Mouse (Mus musculus): ENCODE measurements around the gene Mapk3.
"Not testable (repeated sequence)": the region's sequence is repeated elsewhere in the genome, so short reads cannot be mapped to it uniquely, and the experiment has no call there.

Mapk3 gene

DNA sequence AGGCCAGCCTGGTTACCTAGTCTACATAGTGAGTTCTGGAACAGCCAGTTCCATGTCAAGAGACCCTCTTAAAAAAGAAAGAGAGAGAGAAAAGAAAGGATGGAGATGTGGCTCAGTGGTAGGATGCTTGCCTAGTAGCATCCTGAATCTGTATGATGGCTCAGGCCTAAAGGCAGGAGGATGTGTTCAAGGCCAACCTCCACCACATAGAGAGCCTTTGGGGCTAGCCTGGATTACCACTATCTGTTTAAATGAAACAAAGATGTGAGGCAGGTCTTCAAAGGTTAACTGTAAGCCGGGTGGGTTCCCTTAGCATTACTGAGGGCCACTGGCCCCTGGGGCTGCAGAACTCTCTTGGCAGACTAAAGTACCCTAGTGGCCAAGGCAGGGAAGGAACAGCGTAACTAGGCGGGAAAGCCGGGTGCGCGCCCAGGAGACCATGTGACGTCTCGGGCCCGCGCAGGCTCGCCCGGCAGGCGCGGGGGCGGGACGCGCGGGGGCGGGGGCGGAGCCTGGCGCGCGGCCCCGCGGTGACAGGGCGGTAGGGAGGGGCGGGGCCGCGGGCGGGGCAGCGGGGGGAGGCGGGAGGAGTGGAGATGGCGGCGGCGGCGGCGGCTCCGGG lies at the start of gene Mapk3:
Gene Mapk3, plus strand, starts transcription at position 552 of the 622 bp plus-strand sequence.
- DNase-seq: peak; percentile 87

DNA sequence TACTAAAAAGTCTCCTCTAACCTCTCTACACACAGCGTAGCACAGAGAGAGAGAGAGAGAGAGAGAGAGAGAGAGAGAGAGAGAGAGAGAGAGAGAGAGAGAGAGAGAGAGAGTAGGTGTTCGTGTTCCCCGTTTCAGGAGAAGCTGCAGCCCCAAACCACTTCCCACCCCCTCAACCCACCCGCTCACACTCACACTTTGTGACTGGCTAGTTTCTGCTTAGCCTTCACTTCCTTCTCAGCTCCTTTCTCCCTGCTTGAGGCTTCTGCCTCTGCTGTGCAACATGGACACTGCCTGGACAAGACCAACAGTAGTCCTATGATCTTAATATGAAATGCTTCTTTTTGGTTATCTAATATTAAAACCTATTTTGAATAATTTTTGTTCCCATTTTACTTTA lies 49.1 kb upstream of the Mapk3 start:
- DNase-seq: no peak

DNA sequence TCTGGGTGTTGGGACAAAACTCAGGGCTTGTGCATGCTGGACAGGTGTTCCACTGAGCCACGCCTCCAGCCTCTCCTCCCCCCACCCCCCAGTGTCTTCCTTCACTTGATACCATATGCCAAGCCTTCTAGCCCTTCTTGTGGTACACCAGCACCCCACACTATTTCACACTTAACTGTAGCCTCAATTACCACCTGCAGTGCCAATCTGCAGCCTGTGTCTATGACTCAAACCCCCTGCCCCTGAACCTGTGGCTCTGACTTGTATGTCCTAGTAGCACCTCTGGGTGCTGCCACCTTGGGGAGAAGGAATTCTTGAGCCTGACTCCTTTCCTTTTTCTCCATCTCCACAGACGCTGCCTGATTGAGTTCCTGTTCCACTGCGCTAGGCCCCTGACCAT lies 47.5 kb upstream of the Mapk3 start:
- DNase-seq: no peak

DNA sequence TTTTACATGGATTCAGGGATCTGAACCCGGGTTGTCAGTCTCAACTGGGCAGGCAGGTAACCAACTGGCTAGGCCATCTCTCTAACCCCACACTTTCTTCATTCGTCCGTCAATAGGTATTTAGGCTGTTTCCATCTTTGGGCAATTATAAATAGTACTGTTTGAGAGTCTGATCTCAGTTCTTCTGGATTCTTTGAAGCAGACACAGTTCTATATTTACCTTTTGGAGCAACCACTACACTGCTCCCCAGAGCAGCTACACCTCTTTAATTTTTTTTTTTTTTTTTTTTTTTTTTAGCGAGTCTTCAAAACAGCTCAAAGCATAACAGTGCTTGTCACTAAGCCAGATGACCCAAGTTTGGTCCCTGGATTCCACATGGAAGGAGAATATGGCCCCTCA lies 43.7 kb upstream of the Mapk3 start:
- no peak for DNase-seq

DNA sequence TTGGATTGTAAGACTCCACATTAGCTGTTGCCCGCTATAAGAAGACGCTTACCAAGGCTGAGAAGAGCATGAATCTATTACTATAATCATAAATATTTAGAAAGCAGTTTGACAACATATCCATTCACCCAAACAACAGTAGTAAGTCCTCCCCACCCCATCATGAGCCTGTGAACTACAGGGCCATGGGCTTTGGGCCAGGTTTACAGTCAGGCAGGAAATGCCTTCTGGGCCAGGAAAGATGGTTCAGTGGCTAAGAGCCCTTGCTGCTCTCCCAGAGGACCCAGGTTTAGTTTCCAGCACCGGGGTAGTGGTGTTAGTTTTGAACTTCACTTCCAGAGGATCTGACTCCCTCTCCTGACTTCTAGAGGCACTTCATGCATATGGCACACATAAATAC lies 41.8 kb upstream of the Mapk3 start:
- no peak for DNase-seq

DNA sequence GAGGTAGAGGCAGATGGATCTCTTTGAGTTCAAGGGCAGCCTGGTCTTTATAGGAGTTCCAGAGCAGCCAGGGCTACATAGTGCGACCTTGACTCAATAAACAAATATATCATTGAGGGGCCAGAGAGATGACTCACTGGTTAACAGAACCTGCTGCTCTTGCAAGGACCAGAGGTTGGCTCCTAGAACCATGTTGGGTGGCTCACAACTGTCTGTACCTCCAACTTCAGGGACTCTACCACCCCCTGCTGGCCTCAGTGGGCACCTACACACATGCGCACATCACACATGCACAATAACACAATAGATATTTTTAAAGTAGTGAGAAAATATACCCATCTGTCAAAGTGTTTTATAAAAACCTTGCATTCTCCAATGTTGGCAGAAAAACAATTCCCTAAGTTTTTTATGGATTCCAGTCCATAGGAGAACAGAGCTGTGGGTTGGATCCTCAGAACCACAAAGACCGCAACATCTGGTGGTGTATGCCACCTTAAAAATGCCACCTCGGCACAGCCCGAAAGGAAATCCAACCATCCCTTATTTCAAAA lies 40.5 kb upstream of the Mapk3 start:
- DNase-seq: no peak

DNA sequence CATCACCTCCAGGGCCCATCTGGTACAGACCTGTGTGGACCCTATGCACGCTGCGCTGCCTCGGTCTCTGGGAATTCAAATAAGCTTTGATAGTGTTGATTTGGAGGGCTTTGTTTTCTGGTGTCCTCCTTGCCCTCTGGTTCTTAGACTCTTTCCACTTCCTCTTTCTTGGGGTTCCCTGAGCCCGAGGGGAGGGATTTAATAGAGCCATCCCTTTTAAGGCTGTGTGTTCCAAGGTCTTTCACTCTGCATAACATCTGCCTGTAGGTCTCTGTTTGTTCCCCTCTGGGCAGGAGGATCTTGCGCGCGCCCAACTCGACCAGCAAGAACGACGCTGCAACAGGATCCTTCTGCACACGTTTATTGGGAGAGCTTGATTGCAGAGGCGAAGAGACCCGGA lies 37.8 kb upstream of the Mapk3 start:
- DNase-seq: no peak

DNA sequence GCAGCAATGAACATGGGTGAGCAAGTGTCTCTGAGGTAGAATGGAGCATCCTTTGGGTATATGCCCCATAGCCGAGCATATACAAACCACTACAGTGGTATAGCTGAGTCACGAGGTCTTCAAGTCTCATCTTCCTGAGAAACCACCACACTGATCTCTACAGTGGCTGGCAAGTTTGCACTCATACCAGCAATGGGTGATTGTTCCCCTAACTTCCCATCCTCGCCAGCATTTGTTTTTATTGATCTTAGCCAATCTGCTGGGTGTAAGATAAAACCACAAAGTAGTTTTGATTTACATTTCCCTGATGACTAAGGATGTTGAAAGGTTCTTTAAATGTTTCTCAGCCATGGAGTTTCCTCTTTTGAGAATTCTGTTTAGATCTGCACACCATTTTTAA lies 34.3 kb upstream of the Mapk3 start:
- DNase-seq: no peak

DNA sequence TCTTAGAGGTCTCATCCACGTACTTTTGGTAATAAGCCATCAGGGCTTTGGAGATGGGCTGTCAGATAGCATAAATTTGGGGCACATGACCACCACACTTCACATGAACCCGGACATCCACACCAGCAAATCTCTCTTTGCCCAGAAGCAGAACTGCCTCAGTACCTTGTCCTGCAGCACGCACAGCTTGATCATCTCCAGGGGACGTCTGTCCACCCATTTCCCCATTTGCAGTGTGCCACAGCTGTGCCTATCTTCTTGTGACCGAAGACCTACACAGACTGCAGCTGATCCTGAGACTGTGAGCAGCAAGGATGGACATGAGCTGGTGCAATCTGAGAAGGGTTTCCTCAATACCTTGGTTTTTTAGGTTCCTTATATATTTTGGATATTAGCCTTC lies 33.7 kb upstream of the Mapk3 start:
- DNase-seq: no peak

DNA sequence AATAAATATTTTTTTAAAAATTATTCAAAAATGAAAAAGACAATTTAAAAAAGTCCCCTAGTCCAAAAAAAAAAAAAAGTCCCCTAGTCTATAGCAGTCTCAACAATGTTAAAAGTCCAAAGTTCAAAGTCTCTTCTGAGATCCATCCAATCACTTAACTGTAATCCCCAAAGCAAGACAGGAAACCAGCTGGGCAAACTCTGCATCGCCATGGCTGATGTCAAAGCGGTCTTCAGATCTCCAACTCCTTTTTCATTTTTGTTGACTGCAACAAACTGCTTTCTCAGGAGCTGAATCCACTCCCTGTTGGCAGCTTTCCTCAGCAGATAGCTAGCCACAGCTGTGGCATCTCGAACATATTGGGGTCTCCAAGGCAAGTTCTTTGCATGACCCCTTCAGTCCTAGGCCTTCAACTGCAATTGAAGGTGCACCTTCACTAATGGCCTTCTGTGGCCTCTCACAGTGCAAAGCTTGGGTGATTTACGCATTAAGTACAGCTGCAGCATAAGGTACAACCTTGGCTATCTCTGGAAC lies 29.1 kb upstream of the Mapk3 start:
- DNase-seq: not testable (repeated sequence)

DNA sequence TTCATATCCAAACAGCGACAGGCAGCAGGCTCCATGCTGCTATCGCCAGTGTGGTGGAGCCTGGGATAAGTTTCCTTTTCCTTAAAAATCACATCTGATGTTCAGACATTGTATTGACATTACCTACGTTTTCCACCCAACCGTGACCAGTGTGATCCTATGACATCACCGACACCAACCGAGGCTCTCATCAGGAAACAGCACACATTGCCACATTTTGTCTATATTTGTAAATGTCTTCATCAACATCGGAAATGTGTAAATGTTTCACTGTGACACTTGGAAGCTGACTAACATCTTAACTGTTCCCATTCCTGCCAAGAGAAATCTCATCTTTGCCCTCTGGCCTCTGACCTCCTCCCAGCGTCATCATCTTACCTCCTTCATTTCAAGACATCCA lies 23.3 kb upstream of the Mapk3 start:
- DNase-seq: no peak

DNA sequence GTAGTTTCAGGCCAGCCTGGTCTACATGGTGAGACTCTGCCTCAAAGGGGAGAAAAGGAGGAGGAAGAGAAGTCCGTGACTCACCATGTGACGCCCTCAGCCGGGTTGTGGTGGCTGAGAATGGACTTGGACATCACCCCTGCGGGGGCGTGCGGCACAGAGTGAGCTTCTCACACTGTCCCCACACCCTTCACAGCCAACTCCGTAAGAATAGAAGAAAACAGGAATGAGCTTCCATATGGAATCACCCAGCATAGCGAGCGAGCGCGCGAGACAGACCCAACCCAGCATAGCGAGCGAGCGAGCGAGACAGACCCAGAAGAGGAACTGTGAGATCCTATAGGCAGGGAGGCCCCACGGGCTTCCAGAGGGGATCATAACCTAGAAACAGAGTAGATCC lies 19.9 kb upstream of the Mapk3 start:
- DNase-seq: peak; percentile 57

DNA sequence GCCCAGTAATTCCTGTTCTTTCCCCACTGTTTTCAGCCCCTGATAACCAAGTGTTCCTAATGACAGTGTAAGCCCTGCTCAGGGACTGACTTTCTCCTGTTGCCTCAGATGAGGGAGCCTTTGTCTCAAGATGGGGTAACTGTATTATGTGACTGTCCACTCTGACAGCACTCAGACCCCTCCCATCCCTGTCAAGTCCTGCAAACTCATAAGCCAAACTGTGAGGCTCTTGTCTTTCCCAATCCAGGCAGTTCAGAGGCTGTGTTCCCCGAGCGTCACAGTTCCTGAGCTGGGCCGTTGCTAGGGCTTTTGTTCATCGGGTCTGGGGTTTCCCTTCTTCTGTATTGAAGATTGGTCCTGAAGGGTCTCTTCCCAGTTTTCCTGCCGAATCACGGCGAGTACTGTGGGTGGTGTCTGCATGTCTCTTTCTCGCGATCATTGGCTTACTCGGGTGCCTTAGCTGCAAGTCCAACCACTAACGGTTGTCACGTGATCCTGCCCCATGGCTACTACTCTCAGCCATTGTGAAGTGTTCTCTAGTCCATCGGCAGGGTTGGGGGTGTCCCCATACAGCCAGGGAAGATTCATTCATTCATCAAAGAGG lies 19.2 kb upstream of the Mapk3 start:
- DNase-seq: no peak

DNA sequence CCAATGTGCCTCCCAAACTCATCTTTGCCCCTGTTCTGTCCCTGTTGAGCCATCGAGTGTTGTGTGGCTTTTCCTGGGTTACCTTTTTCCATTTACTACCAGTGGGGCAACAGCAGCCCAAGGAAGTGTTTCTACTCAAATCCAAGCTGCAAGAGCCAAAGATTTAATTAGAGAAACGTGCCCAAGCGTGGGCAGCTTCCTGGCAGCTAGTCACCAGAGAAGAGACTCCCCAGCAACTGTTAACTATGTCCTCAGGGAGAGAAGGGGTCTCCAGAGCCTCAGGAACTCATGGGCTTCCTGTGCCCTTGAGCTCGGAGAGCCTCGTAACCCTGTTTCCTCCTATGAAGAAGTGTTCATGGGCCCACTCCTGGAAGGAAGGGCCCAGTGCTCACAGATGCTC lies 18.4 kb upstream of the Mapk3 start:
- no peak for DNase-seq

DNA sequence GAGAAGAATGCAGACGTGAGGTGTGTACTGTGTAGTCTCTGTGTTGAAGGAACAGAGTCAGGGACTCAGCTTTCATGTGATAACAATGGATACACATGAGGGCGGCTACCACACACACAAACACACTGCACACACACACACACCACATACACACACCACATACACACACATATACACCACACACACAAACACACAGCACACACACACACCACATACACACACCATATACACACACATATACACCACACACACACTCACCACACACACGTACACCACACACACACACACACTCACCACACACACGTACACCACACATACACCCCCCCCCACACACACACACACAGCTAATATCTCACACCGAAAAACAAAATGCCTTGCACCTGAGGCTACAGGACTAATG lies 17.9 kb upstream of the Mapk3 start:
- DNase-seq: no peak

DNA sequence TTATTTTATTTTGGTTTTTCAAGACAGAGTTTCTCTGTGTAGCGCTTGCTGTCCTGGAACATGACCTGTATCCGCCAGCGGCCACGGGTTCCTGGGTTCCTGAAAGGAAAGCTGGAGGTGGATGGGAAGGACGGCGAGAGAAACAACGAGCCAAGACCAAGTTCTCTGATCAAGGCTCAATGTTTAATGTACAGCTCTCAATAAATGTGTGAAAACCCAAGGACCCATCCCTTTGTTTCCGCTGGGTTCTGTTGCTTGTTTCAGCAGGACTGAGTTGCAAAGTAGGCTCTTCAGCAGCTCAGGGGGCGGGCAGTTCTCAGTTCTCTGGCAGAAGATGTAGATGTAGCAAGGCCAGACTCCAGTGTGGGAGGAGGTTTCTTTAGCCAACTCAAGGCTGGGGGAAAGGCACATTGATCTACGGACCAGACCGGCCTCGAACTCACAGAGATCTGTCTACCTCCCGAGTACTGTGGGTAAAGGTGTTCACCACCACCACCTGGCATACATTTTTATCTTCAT lies 17.4 kb upstream of the Mapk3 start:
- DNase-seq: no peak

DNA sequence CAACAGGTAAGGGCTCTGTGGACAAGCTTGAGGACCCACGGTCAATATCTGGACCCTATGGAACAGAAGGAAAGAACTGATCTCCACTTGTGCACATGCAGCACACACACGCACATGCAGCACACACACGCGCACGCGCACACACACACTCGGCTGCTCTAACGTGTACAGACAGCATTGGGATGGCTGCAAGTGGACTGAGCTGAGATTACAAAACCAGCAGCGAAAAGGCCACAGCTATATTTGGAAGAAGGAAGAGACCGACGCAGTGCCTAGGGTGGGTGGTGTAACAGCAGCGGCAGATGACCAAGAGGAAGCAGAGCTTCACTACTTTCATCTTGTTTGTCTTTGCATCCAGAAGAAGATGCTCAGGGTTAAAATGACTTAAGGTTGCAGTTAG lies 13.3 kb upstream of the Mapk3 start:
- DNase-seq: no peak

DNA sequence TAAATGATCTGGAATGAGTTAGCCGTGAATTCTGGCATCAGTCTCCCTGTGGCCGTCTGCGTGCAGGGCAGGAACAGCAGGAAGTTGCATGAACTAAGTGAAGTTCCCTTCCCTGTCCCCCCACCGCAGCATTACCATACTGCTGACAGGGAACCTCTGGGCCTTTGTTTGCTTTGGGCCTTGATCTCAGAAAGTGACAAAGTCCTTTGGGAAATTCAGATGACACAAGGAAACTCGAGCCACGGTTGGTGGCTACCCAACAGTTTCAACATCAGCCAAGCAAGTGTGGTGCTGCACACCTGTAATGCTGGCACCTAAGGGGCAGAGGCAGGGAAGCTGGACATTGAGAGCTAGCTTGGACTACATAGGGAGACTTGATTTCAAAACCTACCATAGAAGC lies 12.6 kb upstream of the Mapk3 start:
- no peak for DNase-seq

DNA sequence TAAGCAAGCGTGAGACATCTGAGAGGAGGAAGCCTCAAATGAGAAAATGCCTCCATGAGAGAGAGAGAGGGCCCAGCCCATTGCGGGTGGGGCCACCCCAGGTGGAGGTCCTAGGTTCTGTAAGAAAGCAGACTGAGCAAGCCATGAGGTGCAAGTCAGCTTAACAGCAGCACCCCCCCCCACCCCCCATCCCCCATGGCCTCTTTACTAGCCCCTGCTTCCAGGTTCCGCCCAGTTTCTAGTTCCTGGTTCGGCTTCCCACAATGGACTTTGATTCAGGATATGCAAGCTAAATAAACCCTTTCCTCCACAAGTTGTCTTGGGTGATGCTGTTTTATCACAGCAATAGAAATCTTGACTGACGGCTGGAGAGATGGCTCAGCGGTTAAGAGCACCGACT lies 10.6 kb upstream of the Mapk3 start:
- DNase-seq: no peak

DNA sequence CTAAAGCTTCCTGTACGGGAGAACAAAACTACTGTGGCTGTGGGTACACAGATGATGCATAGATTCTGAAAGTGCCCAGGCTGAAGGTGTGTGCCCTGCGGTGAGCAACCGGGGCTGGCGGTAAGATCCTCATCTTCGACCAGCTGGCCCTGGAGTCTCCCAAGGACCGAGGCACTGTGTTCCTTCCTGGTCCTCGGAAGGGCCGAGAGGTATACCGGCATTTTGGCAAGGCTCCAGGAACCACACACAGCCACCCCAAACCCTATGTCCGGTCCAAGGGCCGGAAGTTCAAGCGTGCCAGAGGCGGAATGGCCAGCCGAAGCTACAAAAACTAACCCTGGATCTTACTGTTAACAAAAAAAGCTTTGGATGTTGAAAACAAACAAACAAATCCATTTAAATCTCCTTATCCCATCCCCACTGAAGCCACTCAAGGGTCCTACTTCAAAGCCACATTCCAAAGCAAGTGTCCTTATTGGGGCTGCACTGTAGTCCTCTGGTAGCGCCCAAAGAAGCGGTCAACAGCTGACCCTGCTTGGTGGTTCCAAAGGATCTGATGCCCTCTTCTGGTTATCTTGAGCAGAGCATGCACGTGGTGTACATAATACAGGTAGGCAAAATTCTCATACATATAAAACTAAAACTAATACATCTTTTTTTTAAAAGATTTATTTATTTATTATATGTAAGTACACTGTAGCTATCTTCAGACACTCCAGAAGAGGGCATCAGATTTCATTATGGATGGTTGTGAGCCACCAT lies 9.6 kb upstream of the Mapk3 start:
- DNase-seq: no peak

DNA sequence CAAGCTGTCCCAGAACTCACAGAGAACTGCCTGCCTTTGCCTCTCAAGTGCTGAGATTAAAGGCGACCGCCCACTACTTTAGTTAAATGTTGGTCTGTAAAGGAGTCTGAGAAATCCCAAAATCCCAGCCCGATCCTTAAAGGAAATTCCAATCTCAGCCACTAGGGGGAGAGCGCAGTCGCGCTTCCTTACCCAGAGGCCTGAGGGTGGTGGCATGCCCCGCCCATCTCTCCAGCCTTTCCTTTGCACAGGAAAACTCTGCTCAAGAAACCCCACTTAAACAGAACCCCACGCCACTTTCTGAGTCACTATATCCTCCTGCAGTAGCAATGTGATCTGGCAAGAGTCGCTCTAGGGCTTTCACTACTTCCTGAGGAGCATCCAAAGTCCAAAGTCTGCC lies 4.5 kb upstream of the Mapk3 start:
- DNase-seq: peak; percentile 65

DNA sequence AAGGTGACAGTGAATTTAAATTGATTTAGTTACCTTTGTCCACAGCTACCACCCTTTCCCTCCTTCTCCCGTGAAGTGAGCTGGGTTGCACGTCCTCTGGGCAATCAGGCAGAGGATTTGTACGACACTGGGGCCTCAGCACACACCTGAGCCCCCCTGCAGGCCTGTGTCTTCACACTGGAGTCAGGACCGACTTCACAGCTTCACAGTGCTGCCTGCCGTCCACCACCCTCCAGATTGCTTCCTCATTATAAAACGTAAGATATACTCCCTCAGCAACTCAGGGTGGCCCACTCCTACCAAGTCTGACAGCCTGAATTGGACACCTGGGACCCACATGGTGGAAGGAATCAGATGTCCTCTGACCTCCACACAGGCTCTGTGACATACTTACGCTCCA lies 862 bp upstream of the Mapk3 start:
- no peak for DNase-seq

DNA sequence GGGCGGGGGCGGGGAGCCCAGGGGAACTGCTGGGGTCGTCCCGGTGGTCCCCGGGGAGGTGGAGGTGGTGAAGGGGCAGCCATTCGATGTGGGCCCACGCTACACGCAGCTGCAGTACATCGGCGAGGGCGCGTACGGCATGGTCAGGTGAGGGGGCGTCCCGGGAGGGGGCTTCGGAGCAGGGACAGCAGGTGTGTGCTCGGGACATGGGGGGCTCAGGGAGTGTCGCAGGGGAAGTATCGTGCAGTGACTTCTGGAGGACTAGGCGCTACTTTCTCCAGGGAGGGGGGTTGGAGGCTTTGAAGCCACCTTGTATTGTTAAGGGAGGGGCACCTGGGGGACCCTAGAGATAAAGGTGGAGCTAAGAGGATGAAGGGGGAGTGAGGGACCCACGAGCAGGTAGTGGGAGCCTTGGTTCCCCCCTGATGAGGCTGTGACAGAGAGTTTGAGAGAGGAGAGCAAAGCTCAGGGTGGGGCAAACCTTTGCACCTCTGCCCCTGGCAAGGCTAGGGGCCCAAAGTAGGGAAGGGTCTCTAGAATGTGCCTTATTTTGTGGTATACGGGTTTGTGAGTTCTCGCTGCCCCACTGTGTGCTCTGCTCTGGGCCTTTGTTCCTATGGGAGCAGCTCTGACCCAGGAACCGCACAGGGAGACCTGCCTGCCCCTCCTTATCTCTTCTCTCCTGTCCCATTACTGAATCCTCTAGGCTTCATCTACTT lies 430 bp downstream of the Mapk3 start:
- no peak for DNase-seq

Data from right cerebral cortex, postnatal 14 days (tissue).